Mouse (Mus musculus): Measurements from ENCODE around the gene Mark3.

Mark3 gene

DNA sequence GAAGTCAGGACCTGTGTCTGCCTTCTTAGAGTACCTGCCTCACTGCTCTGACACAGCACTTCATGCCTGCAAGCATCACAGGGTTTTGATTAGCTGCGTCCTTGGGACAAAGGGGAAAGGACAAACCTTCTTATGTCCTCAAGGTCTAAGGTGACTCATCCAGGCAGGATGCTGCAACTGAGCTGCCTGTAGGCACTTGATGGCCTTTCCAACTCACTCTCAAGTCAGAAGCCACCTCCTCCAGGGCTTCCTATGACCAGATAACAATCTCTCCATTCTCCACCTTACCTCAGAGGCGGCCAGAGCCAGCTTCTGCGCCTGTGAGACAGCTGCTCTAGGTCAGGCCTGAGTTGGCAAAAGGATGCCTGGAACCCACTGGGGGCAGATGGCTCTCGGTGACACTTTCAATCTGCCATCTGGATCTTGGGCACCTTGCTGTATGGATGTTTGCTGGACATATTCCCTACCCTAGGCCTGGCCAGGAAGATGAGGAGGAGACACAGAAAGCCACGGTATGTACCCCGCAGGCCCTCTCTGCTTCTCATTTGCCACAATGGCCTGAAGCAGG lies 124.1 kb downstream of the Mark3 start:
- DNase-seq (ENCODE audit: low spot score): no peak

DNA sequence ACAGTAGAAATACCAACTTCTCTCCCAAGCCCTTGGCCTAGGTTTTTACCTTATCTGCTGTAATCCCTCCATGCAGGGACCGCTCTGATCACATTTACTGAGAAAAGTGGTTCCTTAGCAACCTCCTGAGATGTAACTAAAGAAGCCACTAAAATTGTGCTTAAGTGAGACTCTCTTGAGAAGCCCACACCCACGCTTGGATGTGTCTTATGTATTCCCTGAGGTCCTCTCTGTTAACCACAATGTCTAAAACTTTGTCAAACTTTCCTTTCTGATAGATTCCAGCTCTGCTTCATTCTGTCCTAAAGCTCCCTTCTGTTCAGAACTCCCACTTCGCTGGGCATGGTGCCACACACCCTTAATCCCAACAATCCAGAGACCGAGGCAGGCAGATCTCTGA lies 125.2 kb downstream of the Mark3 start:
- no peak for DNase-seq (ENCODE audit: low spot score)

DNA sequence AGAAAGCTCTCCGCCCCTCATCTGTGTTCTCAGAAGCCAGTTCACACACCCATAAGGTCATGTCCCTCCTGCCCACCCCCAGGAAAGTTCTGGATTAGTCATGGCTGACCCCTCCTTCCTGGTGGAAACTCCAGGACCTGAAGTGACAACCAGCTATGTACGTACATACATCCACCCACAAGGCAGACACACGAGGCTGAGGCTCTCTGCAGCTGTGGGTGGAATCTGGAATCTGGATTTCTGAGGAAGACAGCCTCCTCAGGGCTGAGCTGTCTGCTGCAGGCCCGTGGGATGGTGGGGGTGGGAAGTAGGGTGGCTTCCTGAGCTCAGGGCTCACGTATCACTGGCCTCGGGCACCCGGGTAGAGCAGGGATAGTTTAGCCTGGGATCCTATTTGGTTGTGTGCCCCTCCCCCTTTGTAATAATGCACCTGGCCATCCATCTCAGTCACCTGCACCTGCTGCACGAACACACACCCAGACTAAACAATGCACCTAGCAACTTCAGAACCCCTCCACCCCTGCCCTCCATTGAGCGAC lies 126.7 kb downstream of the Mark3 start:
- no peak for DNase-seq (ENCODE audit: low spot score)

DNA sequence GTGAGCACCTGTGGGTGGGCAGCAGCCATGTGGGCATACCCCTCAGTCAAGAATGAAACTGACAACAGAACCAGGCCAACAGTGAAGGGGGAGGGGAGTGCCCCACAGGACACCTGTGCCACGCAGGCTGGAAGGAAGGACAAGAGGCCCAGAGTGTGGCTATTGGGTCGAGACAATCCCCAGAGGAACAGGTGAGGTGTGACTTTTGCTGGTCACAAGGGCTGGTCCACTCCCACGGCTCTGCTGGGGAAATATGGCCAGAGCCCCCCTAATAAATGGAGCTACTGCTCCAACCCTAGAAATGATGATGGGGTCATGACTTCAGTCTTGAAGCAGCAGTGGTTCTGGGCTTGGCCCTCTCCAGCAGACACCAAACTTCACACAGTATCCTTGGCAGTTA lies 129.0 kb downstream of the Mark3 start:
- DNase-seq (ENCODE audit: low spot score): no peak

DNA sequence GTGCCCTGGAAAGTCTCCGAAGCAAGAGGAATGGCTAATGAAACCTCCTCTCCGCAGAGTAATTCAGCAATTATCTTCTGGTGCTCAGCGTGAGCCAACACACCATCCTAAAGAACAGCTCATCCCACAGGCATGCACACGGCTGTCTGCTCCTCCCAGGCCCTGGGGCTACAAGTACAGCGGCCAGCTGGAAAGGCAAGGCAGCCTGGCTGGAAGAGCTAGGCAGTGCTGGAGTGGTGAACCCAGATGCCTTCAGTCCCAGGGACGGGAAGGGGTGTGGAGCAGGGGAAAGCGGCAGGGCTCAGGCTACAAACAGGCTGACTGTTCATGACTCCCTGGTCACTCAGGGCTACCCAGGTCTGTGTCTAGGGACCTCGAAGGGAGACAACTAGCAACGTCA lies 130.3 kb downstream of the Mark3 start:
- DNase-seq (ENCODE audit: low spot score): no peak

DNA sequence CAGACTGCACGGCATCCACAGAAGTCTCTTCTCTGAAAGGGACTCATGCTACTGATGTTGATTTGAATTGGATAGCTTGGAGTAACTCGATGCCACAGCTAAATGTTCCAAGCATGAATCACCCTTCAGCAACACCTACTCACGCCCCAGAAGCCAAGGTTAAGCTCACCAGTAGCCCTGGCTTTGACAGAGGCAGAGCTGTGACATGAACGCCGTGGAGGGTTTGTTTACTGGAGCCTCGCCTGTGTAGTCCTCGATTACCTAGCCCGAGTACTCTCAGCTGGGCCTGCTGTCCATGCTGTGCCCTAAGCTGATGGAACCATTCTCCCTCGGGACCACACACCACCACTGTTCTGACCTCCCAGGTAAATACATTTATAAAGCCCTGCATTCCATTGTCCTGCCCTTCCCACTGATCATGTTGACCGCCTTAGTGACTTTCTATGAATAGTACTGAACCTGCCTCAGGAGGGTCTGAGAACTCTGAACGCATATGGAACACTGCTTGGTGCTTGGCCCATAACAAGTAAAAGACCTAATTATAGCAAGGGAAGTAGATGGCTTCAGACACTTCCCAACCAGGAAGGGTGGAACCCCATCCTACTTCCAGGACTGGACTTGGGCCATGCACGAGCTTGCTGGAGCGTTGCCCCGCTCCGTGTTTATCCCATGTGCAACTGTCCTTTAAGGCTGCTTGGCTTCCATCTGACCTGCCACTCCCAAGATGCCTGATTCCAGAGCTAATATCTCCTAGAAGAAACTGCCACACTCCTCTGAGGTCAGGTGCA lies 131.1 kb downstream of the Mark3 start:
- no peak for DNase-seq (ENCODE audit: low spot score)

Data from spleen, adult 12 weeks (tissue).